ENCODE assay signal across 14 mouse cellular contexts in the genomic region with DNA sequence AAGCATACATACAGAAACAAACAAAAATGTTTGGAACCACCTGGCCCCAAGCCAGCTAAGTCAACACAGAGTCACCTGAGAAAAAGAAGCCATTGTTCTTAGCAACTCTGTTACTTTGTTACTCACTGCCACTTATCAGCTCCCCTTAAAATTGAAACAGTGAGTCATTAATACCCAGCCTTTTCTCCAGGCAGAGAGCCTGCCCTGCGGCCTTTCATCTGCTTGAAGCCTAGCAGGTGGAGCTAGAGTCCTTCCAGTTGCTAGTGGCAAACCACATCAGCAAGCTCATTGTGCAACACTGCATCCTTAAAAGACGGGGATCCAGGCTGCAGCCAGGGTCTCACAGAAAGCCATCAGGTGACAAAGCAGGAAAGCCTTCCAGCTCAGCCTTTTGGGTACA.
DNase-seq lines count a peak whose midpoint lies in the region; ATAC-seq lines count a peak whose summit lies in the region.
"Had no signal": no experiment of that assay in that cellular context is flagged by ENCODE, and none has a peak within 500 bp of the region (broad histone marks: within the 10 kb centered on the region; RNA-seq: fewer than 3 reads in every experiment).

No protein-coding gene starts in this region.

- intact Hi-C loops in gastrocnemius, postnatal 14 days (cut with DNase I; ENCODE audit: low total_unique reads): no loop called here

- no peaks in the 10 kb centered on the region for H3K36me3 ChIP-seq in embryonic facial prominence, embryonic 14.5 days (ENCODE audit: control insufficient read depth, insufficient read depth, low read length)
- no peaks in the 10 kb centered on the region for H3K36me3 ChIP-seq in embryonic facial prominence, embryonic 10.5 days (replicated peaks)
- no peaks in the 10 kb centered on the region for H3K36me3 ChIP-seq in intestine, embryonic 15.5 days
- H3K36me3 ChIP-seq: embryonic facial prominence, embryonic 15.5 days; G1E had no signal

- H3K4me2 ChIP-seq in embryonic facial prominence, embryonic 14.5 days (ENCODE audit: low read depth, low read length): no peak overlapping the region
- no peak overlapping the region for H3K4me2 ChIP-seq in intestine, embryonic 15.5 days (replicated peaks)
- H3K4me2 ChIP-seq: embryonic facial prominence, embryonic 15.5 days had no signal

- no peak overlapping the region for H3K9ac ChIP-seq in embryonic facial prominence, embryonic 14.5 days (ENCODE audit: low read depth, low read length)
- H3K9ac ChIP-seq in intestine, embryonic 15.5 days: no peak overlapping the region
- H3K9ac ChIP-seq: embryonic facial prominence, embryonic 15.5 days had no signal

- no peak for ATAC-seq in embryonic facial prominence, embryonic 14.5 days (ENCODE audit: low read depth)
- peak; percentile 94 for ATAC-seq in intestine, embryonic 15.5 days
- ATAC-seq: forebrain, embryonic 16.5 days had no signal

- DNase-seq in embryonic facial prominence, embryonic 14.5 days (ENCODE audit: low spot score): peak; percentile 51
- no peak for DNase-seq in embryonic facial prominence, embryonic 10.5 days (ENCODE audit: low spot score)
- peak; percentile 23 for DNase-seq in 3T3-L1 (ENCODE audit: low read depth, low spot score)
- DNase-seq in lung, postnatal 25 days (ENCODE audit: low spot score): peak; percentile 24
- no peak for DNase-seq in liver
- DNase-seq in natural killer cell, adult 2 months (ENCODE audit: low spot score in 2 of 2): no peak
- DNase-seq in gastrocnemius, postnatal 14 days: no peak
- DNase-seq: B cell, adult 2 months; cerebellum, postnatal 14 days; gastrocnemius, postnatal 25 days had no signal

- no peak overlapping the region for H3K27ac ChIP-seq in embryonic facial prominence, embryonic 14.5 days (replicated peaks; ENCODE audit: low read depth, low read length)
- no peak overlapping the region for H3K27ac ChIP-seq in embryonic facial prominence, embryonic 10.5 days (replicated peaks)
- no peak overlapping the region for H3K27ac ChIP-seq in intestine, embryonic 15.5 days
- H3K27ac ChIP-seq: embryonic facial prominence, embryonic 15.5 days had no signal

- no peaks in the 10 kb centered on the region for H3K9me3 ChIP-seq in embryonic facial prominence, embryonic 14.5 days (ENCODE audit: control insufficient read depth, low read length)
- no peaks in the 10 kb centered on the region for H3K9me3 ChIP-seq in embryonic facial prominence, embryonic 10.5 days
- H3K9me3 ChIP-seq in intestine, embryonic 15.5 days: no peaks in the 10 kb centered on the region
- H3K9me3 ChIP-seq: embryonic facial prominence, embryonic 15.5 days had no signal

- 51% methylated on average over 2 of the region's 2 CpGs for WGBS in embryonic facial prominence, embryonic 14.5 days
- WGBS in embryonic facial prominence, embryonic 10.5 days: 60% methylated on average over 2 of the region's 2 CpGs
- WGBS in intestine, embryonic 15.5 days: 37% methylated on average over 2 of the region's 2 CpGs

- H3K27me3 ChIP-seq in embryonic facial prominence, embryonic 14.5 days (replicated peaks; ENCODE audit: control insufficient read depth, insufficient read depth, low read length): no peaks in the 10 kb centered on the region
- H3K27me3 ChIP-seq in embryonic facial prominence, embryonic 10.5 days (replicated peaks; ENCODE audit: low read depth, poor library complexity, severe bottlenecking): no peaks in the 10 kb centered on the region
- H3K27me3 ChIP-seq in intestine, embryonic 15.5 days (replicated peaks): no peaks in the 10 kb centered on the region
- H3K27me3 ChIP-seq: embryonic facial prominence, embryonic 15.5 days had no signal

- no peak overlapping the region for H3K4me3 ChIP-seq in embryonic facial prominence, embryonic 14.5 days (ENCODE audit: low read depth, low read length)
- H3K4me3 ChIP-seq in embryonic facial prominence, embryonic 10.5 days: no peak overlapping the region
- H3K4me3 ChIP-seq in intestine, embryonic 15.5 days (replicated peaks): no peak overlapping the region
- H3K4me3 ChIP-seq: embryonic facial prominence, embryonic 15.5 days had no signal

- H3K4me1 ChIP-seq in embryonic facial prominence, embryonic 14.5 days (ENCODE audit: control insufficient read depth, insufficient read depth, low read length): no peaks in the 10 kb centered on the region; the same call in 1 of the 2 replicates
- H3K4me1 ChIP-seq in embryonic facial prominence, embryonic 10.5 days: peaks cover 2% of the 10 kb centered on the region; the same call in 1 of the 2 replicates
- peaks cover 3% of the 10 kb centered on the region; the same call in 1 of the 2 replicates for H3K4me1 ChIP-seq in intestine, embryonic 15.5 days (replicated peaks)
- H3K4me1 ChIP-seq: embryonic facial prominence, embryonic 15.5 days had no signal

Comparison
In these comparisons a context has a peak if more than half of its experiments do, and no peak if none do; other contexts are left out.
1. DNase-seq: peak in embryonic facial prominence, embryonic 14.5 days (single experiment), 3T3-L1 (single experiment) and lung, postnatal 25 days (single experiment); none in embryonic facial prominence, embryonic 10.5 days (single experiment), liver (single experiment), natural killer cell, adult 2 months (0 of 2) and gastrocnemius, postnatal 14 days (single experiment).